Mouse (Mus musculus) spleen, adult 2 months (tissue): ENCODE data around the gene Flywch2.

Source experiments
- CTCF ChIP-seq: fragments of 200-500 bp; IDR thresholded peaks from 2 replicates; pipeline ENCODE4 v1.5.1; 2011; ENCODE audit warnings: mild to moderate bottlenecking, inconsistent platforms; ENCODE audit not compliant: insufficient read depth, insufficient read length, insufficient replicate concordance; ENCODE audit errors: extremely low read depth
- POLR2A ChIP-seq: fragments of 200-500 bp; IDR thresholded peaks from 2 replicates; pipeline ENCODE4 v1.6.1; 2011; ENCODE audit warnings: low read depth, low read length, inconsistent platforms

DNA sequence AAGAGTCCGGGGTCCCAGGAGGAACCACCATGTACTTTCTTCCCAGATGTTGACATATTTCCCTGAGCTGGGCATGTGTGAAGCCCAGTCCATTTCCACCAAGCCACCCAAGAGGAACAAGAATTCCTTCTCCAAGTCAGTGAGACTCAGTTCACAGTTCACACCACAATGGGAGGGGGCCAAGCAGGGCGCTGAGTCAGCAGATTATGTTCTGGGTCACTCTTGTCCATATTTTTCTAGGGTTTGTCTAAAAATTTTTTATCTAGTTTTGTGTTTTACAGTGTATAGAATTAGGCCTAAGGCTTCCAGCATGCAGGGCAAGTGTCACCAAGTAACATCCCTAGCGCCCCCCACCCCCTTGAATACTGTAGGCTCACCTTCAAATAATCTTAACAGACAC lies 24.7 kb downstream of the Flywch2 start:
- TF ChIP-seq CTCF (no peak), POLR2A (no peak)
